Comparison of ENCODE assay signal across 11 mouse cellular contexts in the genomic region with DNA sequence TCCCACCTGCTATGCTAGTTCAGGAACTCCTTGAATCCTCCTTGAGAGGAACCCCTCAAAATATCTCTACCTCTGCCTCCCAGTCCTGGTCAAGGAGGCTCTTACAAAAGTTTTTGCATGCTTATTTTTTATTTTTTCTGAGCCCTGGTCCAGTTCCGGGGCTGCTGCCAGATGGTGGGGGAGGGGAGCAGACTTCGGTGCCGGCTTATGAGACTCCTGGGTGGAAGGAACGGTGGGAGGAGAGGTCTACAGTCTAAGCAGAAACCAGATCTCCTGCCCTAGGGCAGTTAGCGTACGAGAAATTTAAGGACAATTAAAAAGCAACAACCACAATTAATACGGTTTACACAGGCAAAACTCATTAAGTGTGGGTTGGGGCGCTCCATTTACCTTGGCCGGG.
A peak's percentile ranks its signal among the peaks of the same experiment; 100 is the strongest.
DNase-seq lines count a peak whose midpoint lies in the region; ATAC-seq and TF ChIP-seq lines count a peak whose summit lies in the region.
"Had no signal": no experiment of that assay in that cellular context is flagged by ENCODE, and none has a peak within 500 bp of the region (broad histone marks: within the 10 kb centered on the region; RNA-seq: fewer than 3 reads in every experiment).

No protein-coding gene starts in this region.

- peak overlapping the region; percentile 66 for H3K4me2 ChIP-seq in limb, embryonic 13.5 days (replicated peaks)
- H3K4me2 ChIP-seq: liver, embryonic 13.5 days had no signal

- H3K36me3 ChIP-seq in limb, embryonic 13.5 days, result no peaks in the 10 kb centered on the region
- H3K36me3 ChIP-seq: liver, embryonic 13.5 days had no signal

- 9% methylated on average over 9 of the region's 9 CpGs for WGBS in limb, embryonic 13.5 days
- 45% methylated on average over 9 of the region's 9 CpGs for WGBS in cerebellum, adult 2 months

- peak; percentile 43 for DNase-seq in gastrocnemius, adult 2 months
- no peak for DNase-seq in gastrocnemius, postnatal 25 days
- DNase-seq in urinary bladder, postnatal 14 days (ENCODE audit: low spot score), result peak; percentile 61
- no peak for DNase-seq in urinary bladder, adult 18-20 months (ENCODE audit: low spot score in 2 of 2)
- no peak for DNase-seq in cerebellum, adult 2 months
- DNase-seq in frontal cortex, postnatal 36 days (ENCODE audit: low spot score in 2 of 2), result no peak
- DNase-seq in gastrocnemius, postnatal 14 days, result no peak
- DNase-seq: adrenal gland, adult 8-10 months; liver, embryonic 13.5 days; thymus, postnatal 14 days had no signal

- H3K27me3 ChIP-seq in limb, embryonic 13.5 days, result no peaks in the 10 kb centered on the region
- H3K27me3 ChIP-seq in cerebellum, adult 2 months (ENCODE audit: control insufficient read depth, insufficient read depth, low read length), result no peaks in the 10 kb centered on the region
- H3K27me3 ChIP-seq: liver, embryonic 13.5 days had no signal

- H3K4me1 ChIP-seq in limb, embryonic 13.5 days, result peaks cover 90% of the 10 kb centered on the region
- H3K4me1 ChIP-seq in cerebellum, adult 2 months (ENCODE audit: control insufficient read depth, insufficient read depth, low read length), result no peaks in the 10 kb centered on the region

- H3K27ac ChIP-seq in gastrocnemius, adult 2 months, result no peak overlapping the region
- peak overlapping the region; percentile 96 for H3K27ac ChIP-seq in limb, embryonic 13.5 days
- H3K27ac ChIP-seq in cerebellum, adult 2 months (ENCODE audit: insufficient read depth, low read length), result no peak overlapping the region
- H3K27ac ChIP-seq: liver, embryonic 13.5 days had no signal

- no peak overlapping the region for H3K9ac ChIP-seq in limb, embryonic 13.5 days
- H3K9ac ChIP-seq: liver, embryonic 13.5 days had no signal

- peak; percentile 25; the same call in 1 of the 2 replicates for ATAC-seq in limb, embryonic 13.5 days (ENCODE audit: low FRiP score, low read depth)

- TF ChIP-seq CTCF in gastrocnemius, adult 2 months (IDR thresholded peaks at IDR 0.05), result no peak
- TF ChIP-seq CTCF in cerebellum, adult 2 months (IDR thresholded peaks at IDR 0.05; ENCODE audit: borderline replicate concordance, insufficient read depth, low read depth, low read length), result no peak

- intact Hi-C loops in gastrocnemius, adult 2 months (cut with DNase I), result loop anchor here (5.0 kb wide), 1 partner anchor 74 kb away; no protein-coding TSS in a partner anchor
- intact Hi-C loops in gastrocnemius, postnatal 14 days (cut with DNase I; ENCODE audit: low total_unique reads), result no loop called here

- TF ChIP-seq POLR2A in cerebellum, adult 2 months (IDR thresholded peaks at IDR 0.05; ENCODE audit: borderline replicate concordance, insufficient read depth, low read length), result no peak

- H3K4me3 ChIP-seq in gastrocnemius, adult 2 months, result no peak overlapping the region
- no peak overlapping the region for H3K4me3 ChIP-seq in limb, embryonic 13.5 days
- no peak overlapping the region for H3K4me3 ChIP-seq in cerebellum, adult 2 months (replicated peaks; ENCODE audit: insufficient read depth, low read depth, low read length)
- H3K4me3 ChIP-seq: liver, embryonic 13.5 days had no signal

- H3K9me3 ChIP-seq in limb, embryonic 13.5 days, result no peaks in the 10 kb centered on the region
- H3K9me3 ChIP-seq: liver, embryonic 13.5 days had no signal

Comparison
In these comparisons a context has a peak if more than half of its experiments do, and no peak if none do; other contexts are left out.
1. DNase-seq: peak in gastrocnemius, adult 2 months (single experiment) and urinary bladder, postnatal 14 days (single experiment); none in gastrocnemius, postnatal 25 days (single experiment), urinary bladder, adult 18-20 months (0 of 2), cerebellum, adult 2 months (0 of 2), frontal cortex, postnatal 36 days (0 of 2) and gastrocnemius, postnatal 14 days (single experiment).